22 mouse cellular contexts compared by ENCODE assay signal in genomic region chr5:19780076-19780475, GRCm38 (mm10).
DNase-seq lines count a peak whose midpoint lies in the region; ATAC-seq lines count a peak whose summit lies in the region.
"Had no signal": no experiment of that assay in that cellular context is flagged by ENCODE, and none has a peak within 500 bp of the region (broad histone marks: within the 10 kb centered on the region; RNA-seq: fewer than 3 reads in every experiment).

No protein-coding gene starts in this region.

- 66% methylated on average over 2 of the region's 2 CpGs for WGBS in forebrain, embryonic 14.5 days
- 82% methylated on average over 2 of the region's 2 CpGs for WGBS in forebrain, embryonic 12.5 days

- no peak overlapping the region for H3K4me3 ChIP-seq in forebrain, embryonic 14.5 days (ENCODE audit: low read depth, low read length)
- H3K4me3 ChIP-seq in forebrain, embryonic 12.5 days (replicated peaks): no peak overlapping the region
- H3K4me3 ChIP-seq: intestine, embryonic 15.5 days; lung, embryonic 15.5 days; neural tube, embryonic 12.5 days had no signal

- no peaks in the 10 kb centered on the region for H3K27me3 ChIP-seq in forebrain, embryonic 14.5 days (replicated peaks; ENCODE audit: control insufficient read depth, insufficient read depth, low read length)
- no peaks in the 10 kb centered on the region for H3K27me3 ChIP-seq in forebrain, embryonic 12.5 days
- H3K27me3 ChIP-seq: intestine, embryonic 15.5 days; lung, embryonic 15.5 days; neural tube, embryonic 12.5 days had no signal

- peak; percentile 87; the same call in 1 of the 2 replicates for ATAC-seq in forebrain, embryonic 14.5 days
- ATAC-seq in forebrain, embryonic 12.5 days (ENCODE audit: low FRiP score): no peak
- ATAC-seq: activated CD4-positive, CD25-positive, alpha-beta regulatory T cell, adult 4 months; intestine, embryonic 15.5 days; Patski had no signal

- H3K9me3 ChIP-seq in forebrain, embryonic 14.5 days (replicated peaks; ENCODE audit: control insufficient read depth, low read length): no peaks in the 10 kb centered on the region
- H3K9me3 ChIP-seq in forebrain, embryonic 12.5 days: no peaks in the 10 kb centered on the region
- H3K9me3 ChIP-seq: intestine, embryonic 15.5 days; lung, embryonic 15.5 days; neural tube, embryonic 12.5 days had no signal

- no peaks in the 10 kb centered on the region for H3K36me3 ChIP-seq in forebrain, embryonic 14.5 days (ENCODE audit: control insufficient read depth, insufficient read depth, low read length)
- no peaks in the 10 kb centered on the region for H3K36me3 ChIP-seq in forebrain, embryonic 12.5 days (replicated peaks)
- H3K36me3 ChIP-seq: intestine, embryonic 15.5 days; lung, embryonic 15.5 days; neural tube, embryonic 12.5 days had no signal

- H3K4me1 ChIP-seq in forebrain, embryonic 14.5 days (ENCODE audit: control insufficient read depth, insufficient read depth, low read length): no peaks in the 10 kb centered on the region
- H3K4me1 ChIP-seq in forebrain, embryonic 12.5 days: no peaks in the 10 kb centered on the region
- H3K4me1 ChIP-seq: intestine, embryonic 15.5 days; lung, embryonic 15.5 days; neural tube, embryonic 12.5 days had no signal

- DNase-seq in cerebellum, adult 9-10 months: peak; percentile 31
- DNase-seq in cerebellum, postnatal 4 days (ENCODE audit: low spot score in 2 of 2): no peak
- DNase-seq in forebrain, embryonic 14.5 days (ENCODE audit: low spot score): peak; percentile 82
- DNase-seq in left cerebral cortex, postnatal 4 days: peak; percentile 4
- DNase-seq in left cerebral cortex, adult 11 months (ENCODE audit: low spot score): no peak
- peak; percentile 43 for DNase-seq in retina, embryonic 14.5 days (ENCODE audit: low spot score)
- DNase-seq in heart, postnatal 4 days: no peak
- DNase-seq: adrenal gland, postnatal 14 days; gastrocnemius, postnatal 10 days; heart, adult 18-20 months; heart, postnatal 36 days; kidney, adult 9 months; kidney, postnatal 36 days; lung, postnatal 4 days; thymus, postnatal 36 days had no signal

- no peak overlapping the region for H3K9ac ChIP-seq in forebrain, embryonic 14.5 days (ENCODE audit: low read length)
- no peak overlapping the region for H3K9ac ChIP-seq in forebrain, embryonic 12.5 days
- H3K9ac ChIP-seq: intestine, embryonic 15.5 days; liver, embryonic 14.5 days; lung, embryonic 15.5 days; neural tube, embryonic 12.5 days had no signal

- H3K4me2 ChIP-seq in forebrain, embryonic 14.5 days (ENCODE audit: low read length): no peak overlapping the region
- H3K4me2 ChIP-seq in forebrain, embryonic 12.5 days: no peak overlapping the region
- H3K4me2 ChIP-seq: intestine, embryonic 15.5 days; lung, embryonic 15.5 days; neural tube, embryonic 12.5 days had no signal

- intact Hi-C loops in left cerebral cortex, postnatal 4 days (cut with DNase I): no loop called here

- H3K27ac ChIP-seq in forebrain, embryonic 14.5 days (ENCODE audit: low read depth, low read length): no peak overlapping the region
- H3K27ac ChIP-seq in forebrain, embryonic 12.5 days: no peak overlapping the region
- H3K27ac ChIP-seq: intestine, embryonic 15.5 days; liver, embryonic 14.5 days; lung, embryonic 15.5 days; neural tube, embryonic 12.5 days had no signal

Comparison
In these comparisons a context has a peak if more than half of its experiments do, and no peak if none do; other contexts are left out.
1. DNase-seq: peak in cerebellum, adult 9-10 months (single experiment), forebrain, embryonic 14.5 days (single experiment), left cerebral cortex, postnatal 4 days (single experiment) and retina, embryonic 14.5 days (single experiment); none in cerebellum, postnatal 4 days (0 of 2), left cerebral cortex, adult 11 months (single experiment) and heart, postnatal 4 days (single experiment).